Mouse (Mus musculus) spleen, adult 2 months (tissue): Measurements from ENCODE around the gene Fam13a.

ENCODE experiments used
- CTCF ChIP-seq: fragments of 200-500 bp; IDR thresholded peaks from 2 replicates; pipeline ENCODE4 v1.5.1; 2011; ENCODE audit warnings: mild to moderate bottlenecking, inconsistent platforms; ENCODE audit not compliant: insufficient read depth, insufficient read length, insufficient replicate concordance; ENCODE audit errors: extremely low read depth
- POLR2A ChIP-seq: fragments of 200-500 bp; IDR thresholded peaks from 2 replicates; pipeline ENCODE4 v1.6.1; 2011; ENCODE audit warnings: low read depth, low read length, inconsistent platforms

DNA sequence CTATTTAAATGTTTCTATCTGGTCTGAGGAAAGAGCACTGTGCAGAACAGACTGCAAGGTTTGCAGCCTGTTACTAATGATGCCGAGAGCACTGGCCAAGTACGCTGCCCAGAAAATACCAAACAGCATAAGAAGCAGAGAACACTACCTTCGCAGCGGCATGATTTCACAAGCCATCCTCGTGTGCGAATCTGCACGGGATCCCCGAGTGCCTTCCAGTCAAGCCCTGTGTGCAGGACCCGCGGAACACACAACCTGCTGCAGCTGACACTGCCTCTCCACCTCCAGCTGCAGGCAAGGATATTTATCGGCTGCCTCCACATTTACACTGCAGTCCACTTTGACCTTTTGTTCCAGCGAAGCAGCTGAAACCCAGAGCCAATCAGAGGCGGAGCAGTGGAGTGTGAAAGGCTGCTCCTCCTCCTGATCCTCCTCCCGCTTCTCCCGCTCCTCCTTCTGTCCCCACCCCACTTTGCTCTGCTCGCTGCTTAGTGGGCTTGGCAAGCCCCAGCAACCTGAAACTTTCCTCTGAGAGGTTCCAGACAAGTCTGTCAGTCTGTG is at the start of gene Fam13a:
- TF ChIP-seq CTCF, result no peak
- no peak for TF ChIP-seq POLR2A
